Mouse (Mus musculus): ENCODE measurements around the gene Trpv4. TPM values are rescaled to one million over a fixed set of nuclear protein-coding genes. Genes with fewer than 3 reads are reported as not detected.

Trpv4 gene
- total RNA-seq (2021), result 1 to 10 TPM; 2.4 to 8.0 TPM
- long read RNA-seq, experiment 1, result 0 reads
- long read RNA-seq, experiment 2, partial matches to known transcripts, result 4 of 9 reads
- long read RNA-seq, experiment 2, other reads (novel, unspliced or antisense), result 3 of 9 reads

DNA sequence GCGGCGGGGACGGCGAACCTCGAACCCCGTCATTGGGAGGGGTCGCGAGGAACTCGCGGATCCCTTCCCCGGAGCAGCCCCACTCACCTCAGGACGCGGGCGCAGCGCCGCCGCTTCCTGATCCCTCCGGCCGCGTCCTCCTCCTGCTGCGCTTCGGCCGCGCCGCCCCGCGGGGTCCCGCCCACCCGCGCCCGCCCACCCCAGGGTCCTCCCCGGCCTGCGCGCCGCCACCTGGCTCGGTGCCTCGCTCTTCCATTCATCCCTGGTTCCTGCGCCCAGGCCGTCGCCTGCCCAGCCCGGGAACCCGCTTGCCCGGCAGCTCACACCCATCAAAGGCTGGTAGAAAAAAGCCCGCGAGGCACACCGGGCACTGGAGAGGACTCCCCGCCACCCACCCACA lies at the start of gene Trpv4:
Gene Trpv4, minus strand, starts transcription at position 167 of the 400 bp plus-strand sequence.
- DNase-seq (ENCODE audit: low spot score in 2 of 2), result no peak

DNA sequence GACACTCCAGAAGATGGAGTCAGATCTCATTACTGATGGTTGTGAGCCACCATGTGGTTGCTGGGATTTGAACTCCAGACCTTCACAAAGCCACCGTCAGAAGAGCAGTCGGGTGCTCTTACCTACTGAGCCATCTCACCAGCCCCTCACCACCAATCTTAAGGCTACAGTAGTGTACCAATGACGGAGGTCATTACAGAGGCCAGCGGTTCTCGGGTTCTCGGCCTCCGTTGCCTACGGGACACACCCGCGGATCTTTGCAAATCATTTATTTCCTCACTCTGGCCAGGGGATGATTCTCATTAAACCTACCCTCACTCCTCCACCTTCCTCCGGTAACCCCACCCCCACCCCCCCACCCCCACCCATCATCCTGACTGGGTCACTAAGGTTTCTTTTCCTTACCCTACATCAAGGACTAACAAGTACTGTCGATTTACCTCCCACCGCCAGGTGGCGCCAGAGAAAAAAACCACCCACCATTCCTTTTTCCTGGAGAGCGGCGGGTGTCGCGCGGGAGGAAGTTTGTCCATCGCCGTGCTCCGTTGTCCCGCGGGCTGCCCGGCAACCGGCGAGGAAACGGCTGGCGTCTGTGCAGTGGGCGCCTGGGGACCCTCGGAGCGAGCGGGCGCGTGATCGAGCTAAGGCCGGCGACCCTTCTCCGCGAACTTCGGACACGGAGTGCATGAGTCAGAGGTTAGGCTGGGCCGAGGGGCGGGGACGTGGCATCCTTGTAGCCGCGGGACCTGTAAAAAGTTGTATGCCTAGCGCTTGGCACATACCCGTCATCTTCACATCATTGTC lies 49.2 kb upstream of the Trpv4 start, which contains the start of gene Tchp:
Gene Tchp, plus strand, starts transcription at position 496 of the 804 bp plus-strand sequence.
- peak; percentile 92 to 98 for DNase-seq (ENCODE audit: low spot score in 2 of 2)

DNA sequence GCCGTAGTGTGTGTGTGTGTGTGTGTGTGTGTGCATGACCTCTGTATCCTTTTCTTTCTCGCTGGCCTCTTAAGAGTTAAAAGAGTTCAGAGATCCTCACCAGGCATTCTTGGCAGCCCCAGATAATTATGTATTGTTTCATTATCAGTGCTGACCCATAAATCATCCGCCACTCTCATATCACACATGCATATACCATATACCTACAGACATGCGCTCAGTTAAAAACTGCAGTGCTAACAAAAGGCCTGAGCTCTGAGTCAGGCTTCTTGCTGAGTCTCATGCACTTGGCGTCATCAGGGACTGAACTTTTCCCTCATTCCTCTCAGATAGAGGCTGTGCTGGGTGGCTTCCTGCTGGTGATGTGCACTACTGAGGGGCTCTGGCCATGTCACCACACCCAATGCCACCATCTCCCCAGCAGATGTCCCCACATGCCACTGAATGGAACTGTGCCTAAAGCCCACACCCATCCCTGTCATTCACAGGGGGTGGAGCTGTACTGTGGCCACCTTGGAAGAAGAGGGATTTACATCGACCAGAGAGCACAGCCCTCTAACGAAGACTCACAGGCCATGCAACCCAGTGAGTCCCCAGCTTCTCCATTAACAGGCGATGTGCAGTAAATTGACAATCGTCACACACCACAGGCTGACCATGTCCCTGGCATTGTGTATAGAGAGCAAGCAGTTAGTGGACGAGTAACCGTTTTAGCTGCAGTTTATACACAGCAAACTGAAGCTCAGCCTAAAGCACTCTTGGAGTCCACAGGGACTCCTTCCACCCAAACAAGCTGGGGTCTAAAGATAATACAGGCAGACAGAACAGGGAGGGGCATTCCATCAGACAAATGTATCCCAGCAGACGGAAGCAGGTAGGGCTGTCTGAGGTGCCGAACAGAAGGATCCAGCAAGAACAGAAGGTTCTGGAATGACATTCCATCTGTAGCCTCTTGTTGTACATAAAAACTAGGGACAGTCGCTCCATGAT lies 44.5 kb upstream of the Trpv4 start:
- no peak for DNase-seq (ENCODE audit: low spot score in 2 of 2)

DNA sequence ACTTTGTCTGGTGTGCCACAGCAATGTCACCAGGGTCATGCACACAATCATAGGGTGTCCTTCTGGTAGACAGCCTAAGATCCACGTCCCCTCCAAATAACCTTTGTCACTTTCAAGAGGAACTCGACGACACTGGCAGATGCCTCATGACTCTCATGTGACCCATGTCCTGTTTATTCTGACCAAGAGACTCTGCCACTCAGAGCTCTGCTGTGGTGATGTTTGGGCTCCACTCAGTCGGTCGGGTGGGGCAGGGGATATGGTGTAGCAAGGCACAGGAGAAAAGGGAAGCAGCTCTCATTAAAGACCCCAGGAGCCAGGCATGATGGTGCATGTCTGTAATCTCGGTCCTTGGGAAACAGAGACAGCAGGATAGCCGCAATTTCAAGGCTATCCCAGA lies 40.8 kb upstream of the Trpv4 start:
- no peak for DNase-seq (ENCODE audit: low spot score in 2 of 2)

GRCm38 (mm10) chr5:114698044-114698746 lies 40.0 kb upstream of the Trpv4 start:
- DNase-seq (ENCODE audit: low spot score in 2 of 2), result no peak

GRCm38 (mm10) chr5:114696939-114697338 lies 38.7 kb upstream of the Trpv4 start:
- no peak for DNase-seq (ENCODE audit: low spot score in 2 of 2)

DNA sequence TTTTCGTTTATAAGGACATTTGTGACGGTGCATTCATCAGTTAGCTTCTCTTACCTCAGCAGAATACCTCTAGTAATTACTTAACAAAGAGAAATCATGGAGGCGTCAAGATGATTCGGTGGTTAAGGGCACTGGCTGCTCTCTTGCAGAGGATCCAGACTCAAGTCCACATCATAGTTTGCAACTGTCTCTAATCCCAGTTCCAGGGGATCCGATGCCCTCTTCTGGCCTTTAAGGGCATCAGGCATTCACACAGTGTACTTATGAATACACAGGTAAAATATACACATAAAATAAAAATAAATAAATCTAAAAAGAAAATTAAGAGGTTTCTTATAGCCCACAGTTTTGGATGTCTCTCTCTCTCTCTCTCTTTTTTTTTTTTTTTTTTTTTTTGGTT lies 37.6 kb upstream of the Trpv4 start:
- no peak for DNase-seq (ENCODE audit: low spot score in 2 of 2)

DNA sequence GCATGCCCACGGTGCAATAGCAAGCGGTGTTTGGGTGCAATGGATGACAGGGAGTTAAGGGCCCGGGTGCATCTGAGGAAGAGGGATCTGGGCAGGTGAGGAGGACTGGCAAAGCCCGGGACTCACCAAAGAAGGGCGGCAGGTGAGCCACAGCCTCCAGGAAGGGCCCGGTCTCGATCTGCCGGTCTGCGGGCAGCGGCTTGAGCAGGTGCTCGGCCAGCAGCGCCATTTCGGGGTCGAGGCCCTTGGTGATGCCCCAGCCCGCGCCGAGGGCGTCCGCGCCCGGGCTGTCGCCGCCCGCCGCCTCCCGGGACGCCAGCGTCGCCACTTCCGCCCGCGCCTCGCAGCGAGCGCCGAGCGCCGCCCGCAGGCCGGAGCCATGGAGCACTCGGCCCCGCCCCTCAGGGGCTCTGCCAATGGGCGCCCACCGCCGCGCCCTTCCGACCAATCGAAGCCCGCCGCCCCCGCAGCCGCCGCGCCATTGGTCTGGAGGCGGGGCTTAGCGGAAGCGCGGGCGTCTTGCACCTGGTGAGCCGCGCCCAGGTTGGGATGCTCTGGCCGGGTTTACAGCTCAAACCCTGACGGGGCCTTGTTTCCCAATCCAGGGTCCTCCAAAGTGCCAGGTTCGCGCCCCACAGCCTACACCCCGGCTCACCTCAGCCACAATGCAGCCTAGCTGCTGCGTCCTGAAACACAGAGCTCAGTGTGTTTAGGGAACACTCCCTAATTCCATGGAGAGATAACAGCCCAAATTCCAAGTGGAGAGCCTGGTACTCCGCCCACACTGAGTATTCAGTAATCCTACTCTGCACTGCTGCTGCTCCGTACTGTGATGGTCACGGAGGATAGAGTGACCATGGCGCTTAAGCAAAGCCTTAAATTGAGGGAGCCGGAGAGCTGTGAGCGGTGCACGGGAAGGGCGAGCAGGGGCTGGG lies 32.7 kb upstream of the Trpv4 start, which contains the start of gene Gltp:
Gene Gltp, minus strand, starts transcription at position 352 of the 935 bp plus-strand sequence.
- peak; percentile 81 to 85 for DNase-seq (ENCODE audit: low spot score in 2 of 2)

- no peak for DNase-seq (ENCODE audit: low spot score in 2 of 2)
These were observed 31.6 kb upstream of the Trpv4 start for GRCm38 (mm10) chr5:114689700-114690366.

- DNase-seq (ENCODE audit: low spot score in 2 of 2), result no peak
These were observed 30.5 kb upstream of the Trpv4 start for GRCm38 (mm10) chr5:114688703-114689102.

DNA sequence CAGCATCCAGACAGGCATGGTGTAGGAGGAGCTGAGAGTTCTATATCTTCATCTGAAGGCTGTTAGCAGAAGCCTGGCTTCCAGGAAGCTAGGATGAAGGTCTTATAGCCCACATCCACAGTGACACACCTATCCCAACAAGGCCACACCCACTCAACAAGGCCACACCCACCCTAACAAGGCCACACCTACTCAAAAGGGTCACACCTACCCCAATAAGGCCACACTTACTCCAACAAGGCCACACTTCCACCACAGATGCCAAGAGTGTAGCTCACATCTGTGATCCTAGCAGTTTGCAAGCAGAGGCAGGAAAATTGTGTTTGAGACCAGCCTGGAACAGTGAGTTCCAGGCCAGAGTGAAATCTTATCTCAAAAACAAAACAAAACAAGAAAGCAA lies 29.7 kb upstream of the Trpv4 start:
- no peak for DNase-seq (ENCODE audit: low spot score in 2 of 2)

- DNase-seq (ENCODE audit: low spot score in 2 of 2), result no peak
These were observed 28.5 kb upstream of the Trpv4 start for GRCm38 (mm10) chr5:114686726-114687210.

DNA sequence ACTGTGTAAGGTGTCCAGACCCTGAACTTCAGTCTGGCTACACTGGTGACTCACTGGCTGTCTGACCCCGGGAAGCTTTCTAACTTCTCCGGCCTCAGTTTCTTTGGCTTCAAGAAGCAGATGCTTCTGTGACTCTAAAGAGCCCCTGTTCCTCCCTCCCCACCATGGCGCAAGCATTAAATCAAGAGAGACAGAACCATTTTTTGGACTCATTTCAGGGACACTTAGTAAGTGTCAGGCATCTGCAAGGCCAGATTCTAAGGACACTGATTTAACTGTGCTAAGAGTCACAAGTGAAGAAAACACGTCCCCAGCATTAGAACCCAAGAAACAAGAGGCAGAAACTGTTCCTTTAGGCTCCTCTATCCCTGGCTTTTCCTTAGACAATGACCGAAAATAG lies 27.8 kb upstream of the Trpv4 start:
- DNase-seq (ENCODE audit: low spot score in 2 of 2), result no peak

DNA sequence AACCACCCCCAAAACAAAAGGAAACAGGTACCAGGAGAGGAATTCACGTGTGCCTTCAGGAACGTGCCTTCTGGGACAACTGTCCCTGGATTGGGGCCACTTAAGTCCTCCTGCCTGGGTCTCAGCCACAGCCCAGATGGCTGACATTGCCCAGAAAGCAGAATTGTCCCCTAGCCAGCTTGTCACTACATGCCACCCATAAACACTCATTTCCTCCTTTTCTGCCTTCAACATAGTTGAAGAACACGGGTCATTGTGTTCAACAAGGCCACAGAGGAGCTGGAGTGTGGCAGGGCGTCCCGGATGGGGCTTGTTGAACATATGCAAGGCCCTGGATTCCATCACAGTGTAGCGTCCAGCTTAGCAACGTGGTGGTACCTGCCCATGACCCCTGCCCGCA lies 23.5 kb upstream of the Trpv4 start:
- DNase-seq (ENCODE audit: low spot score in 2 of 2), result no peak

DNA sequence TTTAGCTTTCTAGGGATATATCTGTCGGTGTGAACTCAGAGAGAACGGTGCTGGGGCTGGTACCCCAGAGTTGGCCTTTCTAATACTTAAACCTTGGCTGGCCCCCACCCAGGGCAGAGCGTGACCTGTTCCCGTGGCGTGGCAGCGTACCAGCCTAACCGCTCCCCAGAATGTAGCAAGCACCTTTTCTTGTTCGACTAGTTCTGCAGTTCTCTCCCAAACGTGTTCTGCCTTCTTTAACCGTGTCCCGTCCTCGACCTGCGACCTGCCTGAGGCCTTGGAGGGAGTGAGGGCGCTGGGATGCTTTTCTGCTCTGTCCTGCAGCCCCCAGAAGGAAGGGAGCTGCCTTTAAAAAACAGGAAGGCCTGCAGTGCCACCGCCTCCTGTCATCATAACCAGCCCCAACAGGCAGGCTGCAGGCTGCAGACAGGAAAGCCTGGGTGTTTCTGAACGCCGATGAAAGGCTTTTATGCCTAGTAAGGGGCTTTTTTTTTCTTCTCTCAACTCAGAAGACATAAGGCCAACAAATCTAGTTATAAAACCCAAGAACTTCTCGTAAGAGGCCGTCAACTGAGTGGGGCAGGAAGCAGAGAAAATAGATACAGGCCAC lies 22.6 kb upstream of the Trpv4 start:
- DNase-seq (ENCODE audit: low spot score in 2 of 2), result no peak

DNA sequence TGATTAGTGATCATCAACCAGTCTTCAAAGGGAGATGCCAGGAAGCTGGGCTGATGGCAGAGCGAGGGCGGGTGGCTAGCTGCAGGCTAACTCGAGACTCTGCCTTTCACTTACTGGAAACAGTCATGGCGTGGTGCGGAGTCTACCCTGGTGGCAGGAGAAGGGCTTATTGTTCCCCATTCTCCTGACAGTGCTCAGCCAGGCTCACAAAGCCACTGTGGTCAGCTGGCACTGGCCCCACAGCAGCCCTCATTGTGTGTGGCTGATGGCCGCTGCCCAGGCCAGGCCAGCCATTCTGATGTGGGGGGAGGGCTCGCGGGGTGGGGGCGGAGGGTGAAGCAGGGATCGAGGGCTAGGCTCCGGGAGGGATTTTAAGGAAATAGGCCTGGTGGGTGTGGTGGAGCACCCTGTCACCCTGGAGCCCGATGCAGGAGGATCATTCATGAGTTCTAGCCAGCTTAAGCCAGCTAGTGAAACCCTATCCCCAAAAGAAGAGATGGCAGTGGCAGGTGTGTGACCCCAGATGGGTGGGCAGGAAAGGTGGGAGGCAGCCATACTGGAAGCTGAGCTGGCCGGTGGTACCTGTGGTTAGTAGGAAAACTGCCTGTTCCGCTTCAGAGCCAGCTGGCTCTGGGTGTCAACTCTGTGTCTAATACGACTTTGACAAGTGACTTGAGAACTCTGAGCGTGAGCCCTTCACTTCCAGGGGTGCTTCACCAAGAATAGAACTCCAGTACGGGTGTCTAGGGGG lies 21.8 kb upstream of the Trpv4 start:
- DNase-seq (ENCODE audit: low spot score in 2 of 2), result no peak

DNA sequence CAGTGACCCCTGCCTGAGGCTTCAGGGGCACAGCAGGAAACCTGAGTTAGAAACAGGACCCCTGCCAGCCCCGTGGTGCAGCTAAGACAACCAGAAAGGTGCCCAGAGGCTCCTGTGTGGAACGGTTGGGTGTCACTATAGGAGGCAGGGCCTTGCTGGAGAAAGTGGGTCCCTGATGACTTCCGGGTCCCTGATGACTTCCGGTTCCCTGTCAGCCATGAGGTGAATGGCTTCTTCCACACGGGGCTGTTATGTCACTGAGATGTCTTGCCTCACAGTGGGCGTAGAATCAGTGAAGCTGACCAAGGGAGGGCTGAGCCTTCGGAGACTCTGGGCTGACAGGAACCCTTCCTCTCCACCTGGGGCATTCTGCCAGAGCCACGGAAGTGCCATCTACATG lies 16.4 kb upstream of the Trpv4 start:
- no peak for DNase-seq (ENCODE audit: low spot score in 2 of 2)

DNA sequence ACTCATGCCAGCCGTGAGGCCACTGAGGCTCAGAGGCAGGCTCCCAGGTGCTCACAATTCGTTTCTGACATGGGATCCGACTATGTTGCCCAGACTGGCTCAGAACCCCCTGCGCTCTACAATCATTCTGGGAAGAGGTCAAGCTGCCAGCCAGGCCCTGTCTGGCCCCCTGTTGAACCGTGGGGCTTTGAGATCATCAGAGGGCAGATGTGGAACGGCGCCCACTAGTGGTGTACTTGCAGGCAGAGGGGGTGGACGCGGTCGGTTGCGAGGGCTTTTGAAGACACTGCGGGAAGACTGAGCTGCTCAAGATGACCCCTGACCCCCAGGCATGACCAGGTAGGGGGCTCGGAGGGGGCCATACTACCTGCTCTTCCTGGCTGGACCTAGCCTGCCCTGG lies 14.9 kb upstream of the Trpv4 start:
- no peak for DNase-seq (ENCODE audit: low spot score in 2 of 2)

Measured in adrenal gland, postnatal 4 days (tissue).